Mouse (Mus musculus) thymus, postnatal 4 days (tissue): Measurements from ENCODE around the gene Tor1aip2.

Experiments
- DNase-seq: peaks from one replicate; pipeline ENCODE4 v3.0.0; 2021

Gene Tor1aip2

DNA sequence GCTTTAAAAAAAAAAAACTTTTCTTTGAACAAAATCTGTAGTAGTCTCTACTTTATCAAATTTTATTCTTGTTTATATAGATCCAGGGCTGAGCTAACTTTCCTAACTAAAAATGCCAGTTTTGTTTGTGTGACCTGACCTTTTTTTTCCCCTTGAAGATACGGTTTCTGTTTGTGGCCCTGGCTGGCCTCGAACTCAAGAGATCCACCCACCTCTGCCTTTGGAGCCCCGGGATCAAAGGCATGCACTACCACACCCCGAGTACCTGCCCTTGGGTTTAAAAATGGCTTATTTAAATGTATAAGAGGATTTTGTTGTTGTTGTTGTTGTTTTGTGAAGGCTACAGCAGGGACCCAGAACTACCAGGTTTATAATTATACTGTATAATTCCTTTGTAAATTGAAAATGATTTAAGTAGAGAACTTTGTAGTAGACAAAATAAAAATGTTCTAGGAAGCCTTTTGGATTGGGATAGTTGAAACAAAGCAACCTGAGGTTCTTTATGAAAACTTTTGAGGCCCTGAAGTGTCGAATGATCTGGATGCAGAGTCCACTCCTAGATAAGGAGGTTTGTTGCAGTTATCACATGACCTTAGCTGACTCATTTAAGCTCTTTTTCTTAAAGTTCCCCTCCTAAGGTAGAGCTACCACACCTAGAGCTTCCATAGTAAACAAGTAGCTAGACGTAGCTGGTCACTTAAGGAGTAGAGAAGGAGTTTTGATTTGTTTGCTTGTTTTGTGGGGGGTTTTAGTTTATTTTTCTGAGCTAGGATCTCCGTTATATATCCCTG lies 6.4 kb downstream of the Tor1aip2 start:
- no peak for DNase-seq

DNA sequence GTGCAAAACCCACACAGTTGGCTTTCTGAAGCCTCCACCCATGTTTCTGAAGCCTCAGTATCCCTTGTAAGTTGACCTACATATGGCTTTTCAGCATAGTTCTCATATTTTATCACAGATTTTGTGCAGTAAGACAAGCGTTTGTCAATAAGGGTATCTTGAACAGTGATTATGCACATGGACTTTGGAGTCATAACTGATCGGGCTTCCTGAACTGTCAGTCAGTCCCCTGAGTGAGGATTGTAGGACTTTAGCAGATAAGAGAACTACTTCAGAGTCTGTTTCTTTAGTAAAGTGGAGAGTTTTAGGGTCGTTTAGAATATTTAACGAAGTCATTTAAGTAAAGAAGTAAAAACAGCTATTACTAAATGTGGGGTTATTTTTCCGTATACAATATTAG lies 7.3 kb downstream of the Tor1aip2 start:
- no peak for DNase-seq

DNA sequence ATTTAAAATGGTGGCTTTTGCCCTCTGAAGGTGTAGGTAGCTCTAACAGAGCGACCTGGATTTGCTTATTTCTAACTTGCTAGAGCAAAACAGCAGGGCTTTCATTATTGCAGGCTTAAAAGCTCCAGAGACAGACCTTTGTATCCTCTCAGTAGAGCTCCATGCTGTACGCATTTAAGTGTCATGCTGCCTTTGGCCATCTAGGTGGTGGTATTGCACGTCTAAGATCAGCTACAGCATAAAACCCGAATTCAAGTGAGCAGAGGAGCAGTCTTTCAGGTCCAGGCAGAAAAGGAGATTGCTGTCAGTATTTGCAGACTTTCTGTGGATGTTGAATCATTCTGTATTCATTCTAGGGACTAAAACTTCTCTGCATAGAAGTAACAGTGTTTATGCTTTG lies 7.8 kb downstream of the Tor1aip2 start:
- DNase-seq, result peak; percentile 68

DNA sequence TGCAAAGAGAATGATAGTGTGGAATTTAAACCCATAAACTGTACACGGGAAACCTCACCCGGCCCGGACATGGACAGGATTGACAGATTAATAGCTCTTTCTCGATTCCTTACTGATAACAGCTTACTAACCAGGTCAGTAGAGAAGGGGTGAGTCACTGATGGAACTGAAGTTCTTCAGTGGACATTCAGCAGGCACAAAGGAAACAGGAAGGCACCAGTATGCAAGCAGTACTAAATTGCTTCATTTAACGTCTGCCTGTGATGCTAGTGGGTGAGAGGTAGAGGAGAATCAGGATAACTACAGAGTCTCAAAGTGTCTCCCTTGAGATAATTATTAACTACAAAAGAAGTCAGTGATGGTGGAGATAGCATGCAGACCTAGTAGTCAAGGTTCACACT lies 9.0 kb downstream of the Tor1aip2 start:
- no peak for DNase-seq

DNA sequence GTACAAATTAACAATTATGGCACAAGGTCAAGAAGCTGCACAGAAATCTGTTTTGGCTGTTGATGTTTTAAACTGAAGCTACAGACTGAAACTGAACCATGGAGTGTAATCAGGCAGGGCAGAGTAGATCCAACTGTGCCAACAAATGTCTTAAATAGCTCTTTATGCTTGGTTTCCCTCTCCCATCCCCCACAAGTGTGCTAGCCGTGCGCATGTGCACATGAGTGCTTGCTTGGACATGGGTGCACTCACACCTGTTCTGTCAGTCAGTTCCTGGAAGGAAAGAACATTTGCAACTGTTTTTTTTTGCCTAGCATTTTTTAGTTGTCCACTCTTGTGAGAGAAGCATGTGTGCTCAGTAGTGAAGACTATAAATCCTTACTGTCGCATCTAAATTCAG lies 11.5 kb downstream of the Tor1aip2 start:
- DNase-seq, result no peak

DNA sequence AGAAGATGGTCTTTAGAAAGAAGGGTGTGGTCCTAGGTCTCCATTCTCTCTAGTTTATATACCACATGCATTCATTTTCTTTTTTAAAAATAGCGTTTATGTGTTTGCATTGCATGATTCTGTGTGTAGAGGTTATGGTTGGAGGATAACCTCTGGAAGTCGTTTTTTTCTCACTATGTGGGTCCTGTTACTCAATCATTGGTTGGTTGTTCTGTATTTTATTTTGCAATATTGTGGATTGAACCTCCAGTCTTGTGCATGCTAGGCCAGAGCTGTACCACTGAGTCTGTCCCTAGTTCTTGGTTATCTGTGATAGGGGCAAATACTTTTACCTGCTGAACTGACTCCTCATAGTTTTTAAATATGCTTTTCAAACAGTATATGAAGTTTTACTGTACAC lies 23.0 kb downstream of the Tor1aip2 start:
- no peak for DNase-seq

DNA sequence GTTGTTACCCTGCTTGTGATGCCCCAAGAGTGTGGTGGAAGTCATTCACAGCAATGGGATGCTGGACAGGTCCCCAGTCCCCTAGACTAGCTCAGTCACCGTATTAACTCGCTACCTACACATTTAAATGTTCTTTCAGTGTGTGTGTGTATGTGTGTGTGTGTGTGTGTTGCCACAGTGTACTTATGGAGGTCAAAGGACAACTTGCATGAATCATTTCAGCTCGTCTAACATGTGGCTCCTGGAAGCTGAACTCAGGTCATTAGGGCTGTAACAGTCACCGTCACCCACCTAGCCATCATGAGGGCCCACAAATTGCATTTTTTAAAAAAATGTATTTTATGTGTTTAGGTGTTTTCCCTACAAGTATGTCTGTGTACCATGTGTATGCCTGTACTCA lies 27.0 kb downstream of the Tor1aip2 start:
- no peak for DNase-seq

DNA sequence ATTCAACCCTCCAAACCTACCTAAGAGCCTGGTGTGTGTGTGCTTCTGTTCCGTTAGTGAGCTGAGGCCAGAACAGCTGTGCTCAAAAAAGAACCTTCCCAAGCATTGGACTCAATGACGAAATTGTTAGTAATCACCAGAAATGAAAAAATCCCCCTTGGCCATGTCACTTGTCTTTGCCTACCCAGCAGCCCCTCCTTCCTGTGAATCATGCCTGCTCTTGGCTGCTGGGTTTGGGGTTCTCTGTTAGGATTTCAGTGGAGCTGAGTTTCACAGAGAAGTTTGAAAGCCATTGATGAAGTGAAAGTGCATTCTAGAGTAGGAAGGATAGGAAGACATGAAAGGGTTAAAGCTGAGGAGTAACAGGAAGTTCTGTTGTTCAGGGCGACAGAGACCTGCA lies 30.9 kb downstream of the Tor1aip2 start:
- DNase-seq, result no peak

DNA sequence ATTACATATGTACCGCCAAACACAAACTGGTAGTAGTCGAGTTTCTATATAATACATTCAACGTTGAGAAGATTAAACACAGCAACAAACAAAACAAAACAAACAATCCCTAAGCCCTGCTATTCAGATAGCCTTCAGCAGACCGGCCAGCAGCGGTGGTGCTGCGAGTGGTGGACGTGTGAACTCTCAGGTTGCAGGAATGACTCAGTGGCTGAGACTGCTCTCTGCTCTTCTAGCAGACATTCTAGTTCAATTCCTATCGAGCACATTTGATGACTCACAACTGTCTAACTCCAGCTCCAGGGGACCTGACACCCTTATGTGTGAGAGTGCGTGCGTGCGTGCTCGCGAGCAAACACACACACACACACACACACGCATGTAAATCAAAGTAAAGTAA lies 34.9 kb downstream of the Tor1aip2 start:
- no peak for DNase-seq

DNA sequence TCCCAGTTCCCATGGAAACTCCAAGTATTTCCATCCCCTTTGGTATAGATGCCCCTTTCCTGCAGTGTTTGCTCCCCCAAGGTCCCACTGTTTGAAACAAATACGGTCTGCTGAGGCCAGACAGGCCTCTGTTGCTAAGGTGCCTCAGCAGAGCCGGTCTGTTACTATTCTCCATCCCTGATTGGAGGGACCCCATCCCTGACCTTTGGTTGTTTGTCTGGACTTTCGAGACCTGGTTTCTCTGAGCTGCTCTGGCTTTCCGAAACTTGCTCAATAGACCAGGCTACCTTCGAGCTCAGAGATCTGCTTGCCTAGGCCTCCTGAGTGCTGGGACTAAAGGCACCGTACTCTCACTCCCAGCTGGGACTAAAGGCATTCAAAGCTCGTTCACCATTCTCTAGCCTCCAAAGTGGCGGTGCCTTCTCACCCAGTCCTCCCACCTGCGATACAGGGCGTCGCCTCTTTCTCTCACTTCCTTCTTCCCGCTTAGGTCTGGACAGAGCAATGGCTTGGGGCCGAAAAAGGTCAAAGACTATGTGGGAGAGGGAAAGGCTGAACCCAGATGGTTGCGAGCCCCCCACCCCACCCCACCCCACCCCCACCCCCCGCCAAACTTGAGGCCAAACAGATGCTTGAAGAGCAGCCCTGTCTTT lies 38.1 kb downstream of the Tor1aip2 start:
- DNase-seq, result no peak

DNA sequence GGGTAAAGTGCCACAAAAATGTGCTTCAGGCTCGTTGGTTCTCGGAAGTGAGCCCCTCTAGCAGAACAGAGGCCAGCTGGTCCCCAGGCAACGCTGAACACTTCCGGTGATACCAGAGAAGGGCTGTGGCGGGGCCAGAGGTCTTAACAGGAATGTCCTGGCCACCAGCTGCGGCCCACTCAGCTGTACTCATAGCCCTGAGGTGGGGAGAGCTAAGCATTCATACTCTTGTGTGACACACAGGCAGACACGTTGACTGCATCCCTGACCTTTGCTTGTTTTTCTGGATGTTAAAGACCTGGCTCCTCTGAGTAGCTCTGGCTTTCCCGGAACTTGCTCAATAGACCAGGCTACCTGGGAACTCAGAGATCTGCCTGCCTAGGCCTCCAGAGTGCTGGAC lies 39.4 kb downstream of the Tor1aip2 start:
- DNase-seq, result no peak

DNA sequence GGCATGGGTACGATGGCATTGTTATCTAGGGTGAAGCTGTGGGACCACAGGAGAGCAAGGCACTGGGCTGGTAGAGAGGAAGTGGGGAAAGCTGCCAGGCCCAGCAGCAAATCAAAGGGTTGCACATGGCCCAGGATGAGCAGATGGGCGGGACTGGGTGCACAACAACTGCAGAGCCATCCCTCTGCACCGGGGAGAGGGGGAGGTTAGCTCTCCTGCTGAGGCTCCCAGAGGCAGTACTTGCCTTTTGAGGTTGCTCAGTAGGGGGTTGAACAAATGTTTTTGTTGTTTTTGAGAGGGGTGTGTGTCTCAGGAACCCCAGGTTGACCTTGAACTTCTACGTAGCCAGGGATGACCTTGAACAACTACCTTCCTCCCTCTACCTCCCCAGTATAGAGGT lies 41.3 kb downstream of the Tor1aip2 start:
- peak; percentile 68 for DNase-seq

DNA sequence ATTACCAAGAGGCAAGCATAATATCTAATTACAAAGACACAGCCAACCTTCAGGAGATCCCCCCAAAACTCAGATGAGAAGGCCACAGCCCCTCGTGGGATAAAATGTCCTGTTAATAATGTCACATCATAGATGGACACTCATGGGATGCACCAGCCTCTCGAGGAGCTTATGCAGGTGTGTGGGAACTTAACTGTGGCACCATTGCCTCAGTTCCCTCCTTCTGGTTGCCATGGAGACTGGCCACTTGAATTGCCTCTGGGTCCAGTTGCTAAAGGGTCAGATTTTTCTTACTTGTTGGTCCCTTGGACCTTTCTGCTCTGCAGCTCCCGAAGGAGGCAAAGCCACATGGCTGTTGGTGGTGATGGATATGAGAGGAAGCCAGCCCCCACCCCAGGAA lies 42.5 kb downstream of the Tor1aip2 start:
- DNase-seq, result no peak

DNA sequence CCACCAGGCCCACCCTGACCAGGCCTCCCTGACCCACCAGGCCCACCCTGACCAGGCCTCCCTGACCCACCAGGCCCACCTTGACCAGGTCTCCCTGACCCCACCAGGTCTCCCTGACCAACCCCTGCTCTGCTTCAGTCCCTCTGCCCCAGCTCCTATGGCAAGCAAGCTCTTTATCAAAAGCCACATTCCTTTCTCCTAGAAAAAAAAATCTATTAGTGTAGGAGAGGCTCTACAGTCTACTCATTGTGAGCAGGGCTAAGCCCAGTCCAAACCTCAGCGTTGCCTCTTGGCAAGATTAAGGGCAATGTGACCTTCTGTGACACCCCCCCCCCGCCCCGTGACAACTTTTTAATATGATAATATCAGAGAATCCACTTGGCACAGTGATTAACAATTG lies 49.4 kb downstream of the Tor1aip2 start:
- no peak for DNase-seq

DNA sequence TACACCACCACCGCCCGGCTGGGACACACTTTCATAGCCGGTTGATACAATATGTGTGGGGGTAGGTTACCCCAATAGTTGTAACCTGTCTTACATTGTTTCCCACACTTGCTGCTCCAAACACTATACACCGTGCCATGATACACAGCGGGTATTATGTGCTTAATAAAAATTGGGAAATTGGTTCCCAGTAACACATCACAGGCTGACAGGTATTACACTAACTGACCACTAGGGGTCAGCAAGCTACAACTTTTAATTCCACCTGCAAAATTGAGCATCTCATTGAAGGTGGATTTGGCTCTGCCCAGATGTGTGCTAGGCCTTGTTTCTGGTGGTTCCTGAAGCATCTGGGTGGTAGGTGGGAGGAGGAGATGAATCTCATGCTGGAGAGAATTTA lies 50.6 kb downstream of the Tor1aip2 start:
- no peak for DNase-seq

DNA sequence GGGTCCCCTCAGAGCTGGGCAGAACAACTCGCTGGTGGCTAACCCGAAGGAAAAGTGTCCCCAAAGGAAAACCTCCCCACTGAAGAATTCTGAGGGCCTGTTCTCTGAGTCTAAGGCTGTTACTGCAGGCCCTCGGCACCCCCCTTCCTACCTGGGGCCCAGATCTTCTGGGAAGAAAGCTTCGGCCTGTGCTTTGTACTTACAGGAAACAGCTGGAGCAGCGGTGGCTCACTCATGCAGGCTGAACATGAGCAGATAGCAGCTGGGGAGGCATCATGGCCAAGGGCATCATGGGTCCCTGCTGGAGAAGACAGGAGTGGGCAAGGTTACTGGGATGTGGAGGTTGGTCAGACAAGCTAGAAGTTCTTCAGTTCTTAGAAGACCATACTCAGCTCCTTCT lies 52.4 kb downstream of the Tor1aip2 start:
- DNase-seq, result peak; percentile 59

DNA sequence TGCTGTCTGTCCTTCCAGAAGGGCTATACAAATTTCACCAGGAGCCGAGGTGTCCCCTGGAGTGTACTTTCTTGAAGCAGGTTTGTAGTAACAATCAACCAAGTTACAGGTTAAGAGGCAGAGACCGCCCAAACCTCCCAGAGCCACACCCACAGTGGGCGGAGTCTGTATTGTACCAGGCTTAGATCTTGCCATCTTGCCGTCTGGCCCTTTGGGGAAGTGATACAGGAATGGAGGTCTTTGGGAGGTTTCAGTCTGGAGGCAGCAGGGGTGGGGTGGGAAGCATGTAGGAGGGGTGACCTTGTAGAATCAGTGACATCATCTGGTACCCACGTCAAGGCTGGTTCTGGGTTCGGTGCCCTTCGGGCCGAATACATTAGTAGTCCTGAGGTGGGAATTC lies 54.4 kb downstream of the Tor1aip2 start:
- DNase-seq, result peak; percentile 69

DNA sequence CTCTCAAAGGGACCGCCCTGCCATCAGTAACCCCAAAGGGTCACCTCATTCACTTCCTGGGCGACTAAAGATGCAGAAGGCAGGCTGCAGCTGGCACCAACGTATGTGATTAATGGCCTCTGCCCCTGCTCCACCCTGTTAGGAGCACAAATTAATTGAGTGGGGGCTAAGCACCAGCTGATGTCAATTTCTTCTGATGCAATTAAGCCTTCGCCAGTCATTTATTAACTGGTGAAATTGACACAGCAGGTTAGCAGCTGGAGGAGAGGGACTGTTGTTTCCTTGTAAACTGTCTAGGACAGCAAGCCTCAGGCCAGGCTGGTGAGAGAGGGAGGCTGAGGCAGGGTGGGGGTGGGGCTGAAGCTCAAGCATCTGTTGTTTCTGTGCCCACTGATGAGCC lies 54.8 kb downstream of the Tor1aip2 start:
- DNase-seq, result no peak

DNA sequence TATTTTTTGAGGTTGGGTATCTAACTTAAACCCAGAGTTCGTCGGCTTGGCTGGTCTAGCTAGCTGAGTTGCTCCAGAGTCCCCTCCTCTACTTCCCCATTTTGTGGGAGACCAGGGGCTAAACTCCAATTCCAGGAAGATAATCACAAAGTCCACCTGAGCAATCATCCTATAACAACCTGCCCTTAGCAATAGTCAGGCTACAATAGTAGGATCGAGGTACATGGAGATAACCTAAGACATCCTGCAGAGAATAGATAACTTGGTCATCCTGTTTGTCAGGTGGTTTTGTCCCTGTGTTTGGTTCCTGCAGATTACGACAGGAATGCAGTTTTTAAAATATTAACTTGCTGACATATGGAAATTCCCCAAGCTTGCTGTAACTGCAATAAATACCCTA lies 56.6 kb downstream of the Tor1aip2 start:
- no peak for DNase-seq

DNA sequence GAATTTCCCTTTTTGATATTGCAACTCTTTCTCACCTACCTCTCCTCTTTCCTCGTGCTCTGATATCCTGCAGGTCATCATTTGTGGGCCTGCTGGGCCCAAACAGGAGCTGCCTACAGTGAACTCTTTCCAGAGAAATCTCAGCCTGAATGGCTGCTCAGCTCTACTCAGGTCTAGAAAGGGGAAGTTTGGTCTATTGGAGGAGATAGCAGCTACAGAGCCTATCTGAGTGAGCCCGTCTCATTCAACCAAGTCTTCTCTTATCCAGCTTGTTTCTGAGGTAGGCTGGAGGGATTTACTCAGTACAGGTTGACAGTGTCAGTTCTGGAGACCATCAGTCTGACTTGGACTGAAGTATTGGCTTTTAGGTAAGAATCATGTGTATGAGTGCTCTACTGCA lies 68.6 kb downstream of the Tor1aip2 start:
- DNase-seq, result no peak

DNA sequence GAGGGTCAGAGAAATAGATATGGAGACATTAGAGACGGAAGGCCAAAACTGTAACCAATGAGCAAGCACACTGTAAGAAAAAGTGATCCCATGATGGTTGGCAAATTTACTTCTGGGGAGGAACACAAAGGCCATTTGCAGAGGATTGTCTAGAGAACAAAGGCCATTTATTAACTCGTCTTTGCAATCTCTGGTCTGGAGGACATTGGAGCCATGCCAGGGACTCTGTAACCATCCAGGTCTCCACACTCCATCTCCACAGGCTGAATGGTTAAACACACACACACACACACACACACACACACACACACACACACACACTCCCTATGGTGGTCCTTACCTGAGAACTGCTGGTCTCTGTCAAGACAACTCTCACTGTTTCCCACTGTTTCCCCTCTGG lies 70.2 kb downstream of the Tor1aip2 start:
- no peak for DNase-seq

DNA sequence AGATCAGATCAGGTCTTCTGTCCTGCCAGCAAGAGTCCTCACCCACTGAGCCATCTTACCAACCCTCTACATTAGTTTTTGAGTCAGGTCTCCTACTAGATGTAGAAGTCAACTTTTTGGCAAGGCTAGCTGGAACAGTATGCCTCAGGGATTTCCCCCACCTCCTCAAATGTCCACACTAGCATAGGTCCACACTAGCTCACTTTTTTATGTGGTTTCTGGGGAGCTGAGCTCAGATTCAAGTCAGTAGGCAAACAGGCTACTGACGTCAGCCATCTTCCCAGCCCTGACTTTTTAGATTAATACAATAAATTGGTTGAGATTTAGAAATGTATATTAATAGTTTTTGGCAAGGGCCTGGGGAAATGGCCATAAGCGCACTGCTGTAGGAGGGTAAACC lies 72.2 kb downstream of the Tor1aip2 start:
- no peak for DNase-seq

DNA sequence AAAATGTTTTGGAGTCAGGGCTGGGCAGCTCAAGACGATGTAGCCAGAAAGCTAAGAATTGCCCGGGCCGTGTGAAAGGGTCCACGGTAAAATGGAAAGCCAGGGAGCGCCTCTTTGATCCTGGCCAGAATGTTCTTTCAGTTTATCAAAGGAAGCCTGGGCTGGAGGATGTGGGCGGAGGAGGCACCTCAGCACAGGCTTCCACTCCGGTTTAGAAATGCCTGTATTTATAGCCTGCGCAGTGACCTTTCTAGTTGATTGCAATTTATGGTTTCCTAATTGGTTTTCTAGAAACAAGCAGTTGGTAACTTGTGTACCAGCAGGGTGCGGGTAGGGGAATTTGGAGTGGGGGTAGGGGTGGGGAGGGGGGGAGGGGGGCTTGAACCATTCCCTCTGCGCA lies 73.2 kb downstream of the Tor1aip2 start:
- DNase-seq, result no peak

DNA sequence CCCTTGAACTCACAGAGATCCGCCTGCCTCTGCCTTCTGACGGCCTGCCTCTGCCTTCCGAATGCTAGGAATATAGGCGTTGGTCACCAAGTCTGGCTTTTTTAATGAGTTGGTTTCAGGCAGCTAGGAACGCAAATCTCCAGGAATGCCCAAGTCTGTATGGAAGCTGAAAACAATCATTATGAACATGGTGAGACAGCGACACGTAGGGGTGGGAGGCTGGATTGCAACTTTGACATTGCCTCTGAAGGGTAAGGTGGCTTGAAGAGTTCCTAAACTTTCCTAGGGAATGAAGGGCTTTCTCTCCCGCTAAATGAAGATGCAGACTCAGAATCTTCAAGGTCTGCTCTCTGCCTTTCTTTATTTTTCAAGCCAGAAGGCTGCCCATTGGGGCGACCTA lies 75.9 kb downstream of the Tor1aip2 start:
- DNase-seq, result no peak

DNA sequence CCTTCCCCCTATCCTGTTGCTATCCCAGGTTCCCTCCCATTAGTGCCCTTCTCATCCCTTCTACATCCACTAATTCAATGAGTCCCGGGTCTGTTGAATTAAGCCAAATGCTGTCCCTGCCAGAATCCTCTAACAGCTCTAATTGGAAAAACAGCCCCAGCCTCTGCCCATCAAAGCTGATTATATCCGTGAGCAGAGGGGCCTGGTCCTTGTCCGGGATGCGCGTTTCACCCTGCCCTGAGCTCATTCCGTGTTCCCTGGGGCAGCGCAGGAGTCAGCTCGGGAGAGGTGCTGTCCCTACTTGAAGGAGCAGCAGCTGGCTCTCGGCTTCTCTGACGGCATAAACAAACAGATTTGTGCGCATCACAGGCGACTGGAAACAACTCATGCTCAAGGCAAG lies 76.5 kb downstream of the Tor1aip2 start:
- DNase-seq, result no peak
